Mouse (Mus musculus): ENCODE results near the gene Olfr287.

Gene Olfr287

DNA sequence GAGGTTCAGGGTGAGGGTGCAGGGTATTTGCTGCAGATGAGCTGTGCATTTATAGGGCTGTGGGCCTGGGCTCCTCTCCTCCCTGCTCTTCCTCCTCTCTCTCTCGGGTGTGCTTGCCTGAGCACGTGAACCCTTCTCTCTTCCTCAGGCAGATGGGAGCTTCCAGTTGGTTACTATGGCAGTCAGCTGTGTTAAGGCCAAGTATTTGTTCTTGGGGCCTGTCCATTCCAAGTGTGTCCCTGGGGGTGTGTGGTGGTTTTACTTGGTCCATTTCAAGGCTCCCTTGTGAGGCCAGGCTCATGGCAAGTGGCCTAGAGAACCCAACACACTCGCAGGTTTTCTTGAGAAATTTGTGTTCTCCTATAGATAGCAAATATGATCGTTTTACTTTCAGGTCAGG, at the start of gene Olfr287, which contains the start of gene Gm44579:
Olfr287 (minus strand) TSS at position 180 of the 400 bp plus-strand sequence.
Gm44579 (minus strand) TSS at position 101 of the 400 bp plus-strand sequence.
- no peak for DNase-seq (ENCODE audit: low spot score)

DNA sequence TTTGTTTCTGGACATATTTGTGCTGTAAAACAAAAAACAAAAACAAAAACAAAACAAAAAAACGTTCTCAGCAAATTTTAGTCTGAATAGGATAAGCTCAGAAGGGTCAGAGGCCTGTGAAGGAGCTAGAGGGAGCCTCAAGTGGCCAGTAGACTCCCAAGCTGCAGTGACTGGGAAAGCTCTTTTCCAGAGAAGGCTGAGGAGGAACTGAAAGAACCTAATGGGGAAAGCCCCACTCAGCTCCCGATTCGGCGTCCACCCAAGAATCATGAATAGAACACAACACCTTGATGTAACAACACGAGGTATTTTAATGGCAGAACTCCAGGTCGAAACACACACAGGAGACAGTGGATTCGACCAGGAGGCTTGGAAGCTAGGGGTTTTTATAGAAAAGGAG, 36.9 kb upstream of the Olfr287 start:
- DNase-seq (ENCODE audit: low spot score): no peak

DNA sequence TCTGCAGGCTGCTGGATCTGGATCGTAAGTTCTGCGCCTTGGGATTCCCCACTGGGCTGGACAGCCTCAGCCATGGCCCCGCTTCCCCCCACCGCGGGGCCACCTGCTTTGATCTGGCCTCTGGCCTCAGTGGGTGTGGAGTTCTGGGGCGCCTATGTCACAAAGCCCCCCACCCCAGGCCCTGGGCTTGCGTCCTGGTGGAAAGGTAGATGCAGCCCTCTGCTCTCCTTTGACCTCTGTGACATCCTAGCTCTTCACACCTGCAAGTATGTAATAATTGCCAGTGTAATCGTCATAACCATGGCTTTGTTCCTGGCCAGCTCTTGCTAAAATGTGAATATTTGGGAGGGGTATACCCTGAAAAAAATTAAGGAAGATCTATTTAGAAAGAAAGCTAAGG, 36.3 kb upstream of the Olfr287 start, which contains the start of gene H1fnt:
H1fnt (minus strand) TSS at position 101 of the 400 bp plus-strand sequence.
- DNase-seq (ENCODE audit: low spot score): no peak

DNA sequence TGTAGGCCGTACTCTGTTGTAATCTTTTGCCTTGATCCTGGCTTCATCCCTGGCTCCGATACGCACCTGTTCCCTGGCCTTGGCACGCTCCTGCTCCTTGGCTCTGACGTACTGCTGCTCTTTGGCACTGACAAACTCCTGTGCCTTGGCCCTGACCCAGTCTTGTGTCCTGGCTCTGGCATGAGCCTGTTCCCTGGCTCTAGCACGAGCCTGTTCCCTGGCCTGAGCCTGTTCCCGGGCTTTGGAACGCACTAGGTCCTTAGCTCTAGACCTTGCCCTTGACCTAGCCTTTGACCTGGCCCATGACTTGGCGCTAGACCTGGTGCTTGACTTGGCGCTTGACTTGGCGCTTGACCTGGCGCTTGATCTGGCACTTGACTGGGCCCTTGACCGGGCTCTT, 35.4 kb upstream of the Olfr287 start:
- DNase-seq (ENCODE audit: low spot score): no peak

DNA sequence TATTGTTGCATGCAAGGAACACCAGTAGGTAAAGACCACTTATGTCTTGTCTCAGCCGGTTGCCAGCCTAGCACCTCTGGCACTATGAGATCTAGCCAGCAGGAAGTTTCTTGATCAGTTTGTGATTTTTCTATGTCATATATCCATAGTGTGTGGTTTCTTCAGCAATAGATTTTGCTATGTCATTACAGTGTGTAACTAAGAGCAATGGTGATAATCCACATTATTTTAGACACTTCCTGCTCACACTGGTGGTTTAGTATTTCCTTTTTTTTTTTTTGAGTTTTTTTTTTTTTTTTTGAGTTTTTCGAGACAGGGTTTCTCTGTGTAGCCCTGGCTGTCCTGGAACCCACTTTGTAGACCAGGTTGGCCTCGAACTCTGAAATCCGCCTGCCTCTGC, 14.6 kb upstream of the Olfr287 start:
- DNase-seq (ENCODE audit: low spot score): no peak

DNA sequence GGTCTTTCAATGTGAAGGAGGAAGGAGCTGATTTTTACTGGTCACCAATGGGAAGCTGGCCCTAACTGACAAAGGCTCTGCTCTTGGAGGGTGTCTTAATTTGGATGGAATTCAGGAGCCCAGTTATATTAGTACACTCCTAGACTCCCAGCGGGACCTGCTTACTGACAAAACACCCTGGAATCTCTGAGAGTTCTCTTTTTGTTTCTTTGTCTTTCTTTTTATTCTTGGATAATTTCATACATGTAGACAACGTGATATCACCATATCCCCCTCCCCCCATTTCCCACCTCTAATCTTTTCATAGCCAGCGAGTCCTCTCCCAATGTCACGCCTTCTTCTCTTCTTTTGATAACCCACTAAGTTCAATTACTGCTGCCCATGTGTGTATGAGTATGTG, 13.5 kb upstream of the Olfr287 start, which contains the start of gene Olfr286:
Olfr286 (minus strand) TSS at position 101 of the 400 bp plus-strand sequence.
- no peak for DNase-seq (ENCODE audit: low spot score)

DNA sequence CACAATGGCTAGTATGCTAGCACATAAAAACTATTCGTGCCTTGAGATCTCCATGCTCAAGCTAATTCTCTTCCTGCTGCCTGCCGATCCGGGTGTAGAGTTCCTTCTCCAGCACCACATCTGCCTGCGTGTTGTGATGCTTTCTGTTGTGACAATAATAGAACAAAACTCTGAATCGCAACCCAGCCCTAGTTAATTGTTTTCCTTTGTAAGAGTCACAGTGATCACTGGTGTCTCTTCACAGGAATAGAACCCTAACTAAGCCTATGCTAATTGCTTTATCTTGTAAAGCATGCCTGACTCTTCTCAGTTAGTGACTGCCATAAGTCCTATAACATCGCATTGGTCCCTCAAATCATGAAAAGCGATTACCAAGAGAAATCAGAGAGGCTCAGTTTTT, 5.2 kb upstream of the Olfr287 start:
- DNase-seq (ENCODE audit: low spot score): no peak

DNA sequence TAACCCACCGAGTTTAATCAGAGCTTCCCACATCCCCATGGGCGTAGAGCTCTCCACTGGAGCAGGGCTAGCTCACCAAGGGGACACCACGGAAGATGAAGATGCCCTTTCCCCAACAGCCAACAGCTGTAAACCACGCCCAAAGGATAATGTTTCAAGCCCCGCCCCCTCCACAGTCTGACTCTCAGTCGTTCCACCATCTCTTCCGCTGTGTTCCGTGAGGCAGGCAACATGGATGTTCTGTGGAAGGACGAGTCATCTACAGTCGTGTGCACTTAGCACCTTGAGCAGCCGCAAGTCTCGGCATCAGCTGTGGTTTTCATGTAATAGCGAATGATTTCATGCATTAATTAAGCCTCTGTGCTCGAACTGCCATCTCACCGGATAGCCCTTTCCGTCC, 4.8 kb upstream of the Olfr287 start:
- no peak for DNase-seq (ENCODE audit: low spot score)

DNA sequence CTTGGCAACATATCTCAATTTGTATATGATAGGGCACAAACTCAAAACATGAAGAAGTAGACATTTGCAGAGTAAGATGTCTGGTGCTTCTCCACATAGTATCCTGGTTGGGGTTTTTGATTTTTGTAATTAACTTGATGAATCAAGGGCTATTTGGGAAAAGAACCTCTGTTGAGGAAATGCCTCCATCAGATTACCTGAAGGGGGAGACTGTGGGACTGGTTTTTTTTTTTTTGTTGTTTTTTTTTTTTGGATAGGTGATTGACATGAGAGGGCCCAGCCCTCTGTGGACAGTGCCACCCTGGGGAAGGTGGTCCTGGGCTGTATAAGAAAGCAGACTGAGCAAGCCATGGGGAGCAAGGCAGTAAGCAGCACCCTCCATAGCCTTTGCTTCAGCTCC, 1.5 kb upstream of the Olfr287 start:
- no peak for DNase-seq (ENCODE audit: low spot score)

DNA sequence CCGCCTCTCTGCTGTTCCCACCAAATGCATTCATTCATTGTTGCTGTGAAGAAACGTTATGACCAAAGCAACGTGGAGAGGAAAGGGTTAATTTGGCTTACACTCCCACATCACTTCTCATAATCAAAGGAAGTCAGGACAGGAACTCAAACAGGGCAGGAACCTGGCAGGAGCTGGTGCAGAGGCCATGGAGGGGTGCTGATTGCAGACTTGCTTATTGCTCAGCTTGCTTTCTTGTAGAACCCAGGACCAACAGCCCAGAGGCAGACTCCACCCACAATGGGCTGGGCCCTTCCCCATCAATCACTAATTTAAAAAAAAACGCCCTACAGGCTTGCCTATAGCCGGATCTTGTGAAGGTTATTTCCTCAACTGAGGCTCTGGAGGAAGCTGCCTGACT, 6.7 kb downstream of the Olfr287 start:
- no peak for DNase-seq (ENCODE audit: low spot score)

DNA sequence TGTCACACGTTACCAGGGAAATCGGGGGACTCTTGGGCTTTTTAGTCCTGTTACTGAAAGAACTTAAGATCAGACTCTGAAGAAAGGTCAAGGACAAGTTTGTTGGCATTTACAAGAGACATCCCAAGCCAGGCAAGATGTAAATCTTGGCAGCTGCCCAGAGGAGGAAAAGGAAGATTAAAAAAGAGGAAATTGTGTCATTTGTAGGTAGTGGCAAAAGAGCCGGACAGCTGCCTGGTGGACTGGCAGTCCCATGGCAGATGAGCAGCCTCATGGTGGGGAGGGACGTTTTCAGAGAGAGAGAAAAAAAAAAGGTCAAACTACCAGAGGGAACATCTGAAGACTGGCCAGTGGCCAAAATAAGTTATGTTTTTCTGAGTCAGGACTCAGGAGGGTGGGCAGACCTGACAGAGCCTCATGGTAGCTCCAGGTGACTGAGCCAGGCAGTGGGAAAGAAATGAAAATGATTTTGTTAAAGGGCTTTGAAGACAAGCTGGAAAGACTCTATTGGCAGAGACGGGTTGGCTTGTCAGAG, 7.5 kb downstream of the Olfr287 start:
- no peak for DNase-seq (ENCODE audit: low spot score)

DNA sequence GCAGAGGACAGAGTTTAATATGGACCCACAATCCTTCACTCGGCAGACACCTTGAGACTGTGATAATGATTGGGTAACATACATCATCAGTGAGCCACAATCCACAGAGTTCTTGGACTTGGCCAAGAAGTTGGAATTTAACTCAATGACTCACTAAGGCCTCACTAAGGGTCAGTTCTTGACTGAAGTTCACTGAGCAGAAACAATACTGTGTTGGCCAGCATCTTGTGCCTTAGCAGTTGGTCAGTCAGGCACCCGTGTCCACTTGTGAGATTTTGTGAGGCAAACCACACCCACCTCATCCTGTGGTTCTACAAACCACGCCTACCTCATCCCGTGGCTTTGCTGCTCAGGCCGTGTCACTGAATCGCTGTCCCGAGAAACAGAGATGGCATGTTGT, 11.2 kb downstream of the Olfr287 start:
- no peak for DNase-seq (ENCODE audit: low spot score)

DNA sequence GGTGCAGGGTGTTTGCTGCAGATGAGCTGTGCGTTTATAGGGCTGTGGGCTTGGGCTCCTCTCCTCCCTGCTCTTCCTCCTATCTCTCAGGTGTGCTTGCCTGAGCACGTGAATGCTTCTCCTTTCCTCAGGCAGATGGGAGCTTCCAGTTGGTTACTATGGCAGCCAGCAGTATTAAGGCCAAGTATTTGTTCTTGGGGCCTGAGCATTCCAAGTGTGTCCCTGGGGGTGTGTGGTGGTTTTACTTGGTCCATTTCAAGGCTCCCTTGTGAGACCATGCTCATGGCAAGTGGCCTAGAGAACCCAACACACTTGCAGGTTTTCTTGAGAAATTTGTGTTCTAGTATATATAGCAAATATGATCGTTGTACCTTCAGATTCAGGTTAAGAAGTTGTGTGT, 25.4 kb downstream of the Olfr287 start, which contains the start of gene Olfr288:
Olfr288 (minus strand) TSS at position 101 of the 400 bp plus-strand sequence.
- DNase-seq (ENCODE audit: low spot score): no peak

DNA sequence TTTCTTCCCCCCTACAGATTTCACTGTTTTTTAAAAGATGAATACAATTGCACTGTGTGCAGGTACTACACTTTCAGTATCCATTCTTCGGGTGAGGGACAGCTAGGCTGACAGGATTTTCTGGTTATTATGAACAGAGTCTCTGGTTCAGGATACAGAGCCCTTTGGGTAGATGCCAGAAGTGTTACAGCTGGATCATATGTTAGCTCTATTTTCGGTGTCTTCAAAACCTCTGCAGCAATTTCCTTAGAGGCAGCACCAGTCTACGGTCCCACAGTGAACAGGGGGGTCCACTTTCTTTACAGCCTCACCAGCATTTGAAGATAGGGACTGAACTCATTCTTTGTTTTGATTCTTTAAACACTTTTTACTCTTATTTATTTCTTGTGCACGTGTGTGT, 36.4 kb downstream of the Olfr287 start:
- no peak for DNase-seq (ENCODE audit: low spot score)

DNA sequence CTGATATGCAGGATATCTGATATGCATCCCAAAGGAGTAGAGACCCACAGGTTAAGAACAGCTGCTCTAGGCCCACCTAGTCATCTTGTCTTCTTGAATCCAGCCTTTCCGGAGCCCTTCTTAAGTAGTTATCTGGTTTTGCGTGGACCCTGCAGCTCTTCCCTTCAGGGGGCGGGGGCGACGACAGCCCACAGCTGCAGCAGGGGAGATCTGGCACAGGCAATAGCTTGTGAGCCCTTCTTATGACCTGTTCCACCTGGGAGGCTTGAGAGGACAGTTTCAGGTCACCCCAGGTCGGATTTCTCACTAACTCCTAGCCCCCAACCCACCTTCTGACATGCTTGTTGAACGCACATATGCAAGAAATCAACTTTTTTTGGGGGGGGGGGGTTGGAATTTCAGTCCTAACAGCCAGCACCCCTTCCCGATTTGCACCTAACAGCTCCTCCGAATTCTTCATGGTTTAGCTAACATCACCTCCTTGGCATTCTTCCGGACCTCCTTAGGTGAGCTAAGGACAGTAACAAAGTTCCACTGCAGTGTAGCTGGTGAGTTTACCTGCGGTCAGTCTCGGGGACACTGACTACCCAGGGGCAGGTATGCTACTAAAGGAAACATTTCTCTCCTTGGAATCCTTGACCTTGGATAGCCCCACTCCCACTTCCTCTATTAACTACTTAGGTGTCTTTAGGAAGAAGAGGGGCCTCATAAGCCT, 38.8 kb downstream of the Olfr287 start:
- DNase-seq (ENCODE audit: low spot score): no peak

DNA sequence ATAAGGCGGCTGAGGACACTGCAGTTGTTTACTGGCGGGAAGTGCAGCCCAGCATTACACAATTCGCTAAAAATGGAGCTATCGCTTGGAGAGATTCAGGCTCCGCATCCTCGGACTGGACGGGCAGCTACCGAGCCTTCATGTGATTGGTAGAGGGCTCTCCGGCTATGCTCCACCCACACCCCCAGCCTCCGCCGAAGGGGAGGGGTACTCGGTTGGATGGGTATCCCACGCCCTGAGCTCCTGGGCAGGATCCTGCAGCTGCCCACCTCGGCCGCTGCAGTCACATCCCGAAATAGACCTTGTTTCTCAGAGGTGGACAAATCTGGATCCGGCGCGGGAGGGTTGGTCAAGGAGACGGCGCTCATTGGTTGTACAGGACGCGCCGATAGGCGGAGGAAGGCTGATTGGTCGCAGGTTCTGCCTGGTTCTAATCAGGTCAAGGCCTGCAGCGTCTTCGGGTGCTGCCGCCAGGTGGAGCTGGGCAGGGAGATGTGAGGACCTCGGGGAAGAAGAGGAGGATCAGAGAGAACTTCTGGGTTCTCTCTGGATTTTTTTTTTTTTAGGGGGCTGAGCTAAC, 39.6 kb downstream of the Olfr287 start:
- peak; percentile 96 for DNase-seq (ENCODE audit: low spot score)

DNA sequence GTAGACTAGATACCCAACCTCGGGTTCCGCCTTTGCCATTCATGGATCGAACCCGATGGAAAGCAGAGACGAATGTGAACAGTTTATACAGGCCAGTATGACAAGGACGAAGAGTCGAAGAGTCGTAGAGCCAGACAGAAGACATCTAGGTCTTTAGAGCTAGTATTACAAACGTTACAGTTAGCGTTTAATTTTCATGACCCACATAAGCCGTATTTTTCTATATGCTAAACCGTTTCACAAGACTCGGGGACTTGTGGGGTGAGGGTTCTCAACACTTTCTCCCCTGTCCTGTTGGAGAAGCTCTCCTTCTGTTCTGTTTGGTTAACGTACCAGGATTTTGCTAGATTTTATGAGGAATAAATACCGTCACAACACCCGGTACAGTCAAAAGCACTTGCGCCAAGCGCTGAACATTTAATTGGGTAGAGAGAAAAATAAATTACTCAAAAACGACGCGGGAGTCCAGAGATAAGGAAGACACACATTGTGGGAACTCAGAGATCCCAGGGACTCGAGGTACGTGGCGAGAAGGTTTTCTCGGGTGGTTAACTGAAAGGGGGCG, 40.2 kb downstream of the Olfr287 start:
- no peak for DNase-seq (ENCODE audit: low spot score)

DNA sequence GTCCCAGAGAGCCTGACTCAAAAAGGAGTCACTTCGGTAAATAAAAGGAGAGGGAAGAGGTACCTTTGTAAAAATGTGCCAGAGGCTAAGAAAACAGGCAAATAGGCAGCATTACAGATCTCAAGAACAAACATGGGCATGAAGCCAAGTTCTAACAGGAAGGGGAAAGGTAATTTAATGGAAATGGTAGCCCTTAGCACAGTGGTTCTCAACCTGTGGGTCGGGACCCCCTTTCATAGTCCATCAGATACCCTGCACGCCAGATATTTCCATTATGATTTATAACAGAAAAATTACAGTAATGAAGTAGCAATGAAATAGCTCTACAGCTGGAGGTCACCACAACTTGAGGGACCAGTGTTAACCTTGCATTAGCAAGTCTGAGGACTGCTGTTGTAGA, 43.5 kb downstream of the Olfr287 start:
- DNase-seq (ENCODE audit: low spot score): no peak

DNA sequence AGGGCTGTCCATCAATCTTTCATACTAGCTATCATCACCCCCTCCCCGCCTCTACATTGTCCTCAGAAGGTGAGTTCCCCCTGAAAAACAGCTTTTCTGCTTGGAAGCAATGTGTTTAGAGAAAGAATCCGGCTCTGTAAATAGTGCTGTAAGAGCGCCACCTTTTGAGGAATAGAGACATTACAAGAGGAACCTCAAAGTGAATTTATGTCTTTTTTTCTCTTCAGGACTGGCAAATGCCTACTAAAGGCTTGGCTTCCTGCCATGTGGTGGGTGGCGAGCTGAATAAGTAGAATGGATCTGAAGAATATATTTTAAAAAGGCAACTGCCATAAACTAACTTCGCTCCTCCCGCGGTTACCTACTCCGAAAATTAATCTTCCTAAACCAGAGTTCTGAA, 47.0 kb downstream of the Olfr287 start:
- no peak for DNase-seq (ENCODE audit: low spot score)

DNA sequence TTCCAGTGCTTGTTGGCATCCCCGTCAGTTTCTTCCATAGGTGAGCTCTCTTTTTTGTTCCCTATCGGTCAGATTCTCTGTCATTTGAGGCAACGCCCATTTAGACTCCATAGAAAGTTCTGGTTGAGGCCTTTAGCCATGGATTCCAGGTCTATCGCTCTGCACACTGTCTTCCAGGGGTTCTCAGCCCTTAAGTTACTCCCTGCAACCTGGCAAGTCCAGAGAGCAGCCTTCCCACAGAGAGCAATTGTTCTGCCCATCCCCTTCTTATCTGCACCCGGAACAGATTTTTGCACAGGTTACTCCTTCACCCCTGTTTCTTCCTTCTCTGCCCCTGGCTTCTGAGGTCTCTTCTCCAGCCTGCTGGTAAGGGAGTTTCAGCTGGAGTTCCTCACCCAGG, 48.7 kb downstream of the Olfr287 start:
- DNase-seq (ENCODE audit: low spot score): no peak

DNA sequence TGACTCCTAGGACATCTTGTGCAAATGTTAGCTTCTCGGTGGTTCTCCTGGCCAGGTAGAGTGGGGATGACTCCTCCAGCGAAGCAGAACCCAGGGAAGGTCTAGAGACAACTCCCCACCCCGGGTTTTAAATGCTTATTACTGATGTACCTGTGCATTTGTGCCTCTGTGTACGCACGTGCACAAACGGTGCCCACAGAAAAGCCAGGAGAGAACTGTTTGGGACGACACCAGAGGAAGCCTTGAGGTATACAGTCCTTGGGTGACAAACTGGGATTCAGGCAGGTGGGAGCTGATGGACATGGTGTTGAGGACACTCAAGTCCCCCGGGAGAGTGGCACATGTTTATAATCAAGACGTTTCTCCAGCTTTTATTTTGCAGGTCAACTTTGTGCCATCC, 49.9 kb downstream of the Olfr287 start:
- no peak for DNase-seq (ENCODE audit: low spot score)

DNA sequence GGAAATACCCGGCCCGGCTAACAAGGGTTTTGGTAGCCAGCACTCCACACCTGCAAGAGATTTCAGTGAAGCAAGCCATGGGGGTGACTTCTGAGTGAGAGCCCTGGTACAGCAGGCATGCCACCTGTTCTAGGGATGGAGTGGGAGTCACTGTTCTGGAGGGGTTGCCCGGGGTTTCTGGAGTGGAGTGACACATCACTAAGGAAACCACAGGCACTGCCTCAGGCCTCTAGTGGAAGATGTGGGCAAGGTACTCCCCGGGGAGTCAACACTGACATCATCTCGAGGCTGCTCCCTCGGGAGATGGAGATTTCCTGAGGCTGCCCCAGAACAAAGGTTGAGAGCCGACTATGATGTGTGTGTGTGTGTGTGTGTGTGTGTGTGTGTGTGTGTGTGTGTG, 50.5 kb downstream of the Olfr287 start:
- no peak for DNase-seq (ENCODE audit: low spot score)

DNA sequence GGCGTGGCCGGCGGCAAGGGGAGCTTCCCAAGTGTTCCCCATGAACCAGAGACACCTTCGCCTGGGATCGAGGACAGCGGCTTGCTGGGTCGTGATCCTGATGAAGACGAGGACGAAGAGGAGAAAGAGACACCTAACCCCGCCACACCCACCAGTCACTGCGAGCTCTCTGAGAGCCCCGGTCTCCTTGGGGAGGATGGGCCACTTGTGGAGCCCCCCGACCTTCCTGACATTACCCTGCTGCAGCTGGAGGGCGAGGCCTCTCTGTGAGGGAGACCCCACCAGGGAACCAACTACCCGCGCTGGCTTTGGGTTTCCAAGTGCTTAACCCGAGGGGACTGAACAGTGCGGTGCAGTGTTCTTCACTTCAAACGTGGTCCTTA, 52.2 kb downstream of the Olfr287 start:
- DNase-seq (ENCODE audit: low spot score): no peak
